Comparison of ENCODE assay signal across 8 mouse cellular contexts in genomic region chr5:24908141-24908819, GRCm38 (mm10).
DNase-seq lines count a peak whose midpoint lies in the region; ATAC-seq lines count a peak whose summit lies in the region.

No protein-coding gene starts in this region.

- peak overlapping the region; percentile 92 for H3K4me3 ChIP-seq in midbrain, embryonic 10.5 days

- no peaks in the 10 kb centered on the region for H3K9me3 ChIP-seq in midbrain, embryonic 10.5 days (replicated peaks)

- WGBS in midbrain, embryonic 10.5 days: under 1% methylated on average over 81 of the region's 87 CpGs

- DNase-seq in adipocyte (ENCODE audit: low spot score): peak; percentile 36
- peak; percentile 74 to 89 for DNase-seq in cerebellum, postnatal 4 days (ENCODE audit: low spot score in 2 of 2)
- peak; percentile 80 for DNase-seq in gastrocnemius, postnatal 10 days
- peak; percentile 88 to 90 for DNase-seq in left cerebral cortex, postnatal 14 days (ENCODE audit: low spot score in 2 of 2)
- DNase-seq in midbrain, embryonic 10.5 days (ENCODE audit: low spot score): peak; percentile 90
- peak; percentile 88 for DNase-seq in right cerebral cortex, postnatal 4 days
- peak; percentile 93 for DNase-seq in yolk sac, embryonic 10.5 days (ENCODE audit: low spot score)

- intact Hi-C loops in left cerebral cortex, postnatal 14 days (cut with DNase I): loop anchor here (5.0 kb wide), 1 partner anchor 79 kb away; no protein-coding TSS in a partner anchor

- H3K27me3 ChIP-seq in midbrain, embryonic 10.5 days (ENCODE audit: low read depth, poor library complexity, severe bottlenecking): no peaks in the 10 kb centered on the region

- peaks cover 31% of the 10 kb centered on the region for H3K4me1 ChIP-seq in midbrain, embryonic 10.5 days

- peaks cover 16% of the 10 kb centered on the region for H3K36me3 ChIP-seq in midbrain, embryonic 10.5 days

- ATAC-seq in inflammation-experienced regulatory T-cells, adult 6 months: peak; percentile 79

- H3K27ac ChIP-seq in midbrain, embryonic 10.5 days (replicated peaks): peak overlapping the region; percentile 98

Comparison
In these comparisons a context has a peak if more than half of its experiments do, and no peak if none do; other contexts are left out.
1. Peak in every context shown above with its lines: DNase-seq, ATAC-seq, H3K4me3 ChIP-seq and H3K27ac ChIP-seq.
2. DNase-seq: peak in every context shown above with its lines; median percentile 93 in yolk sac, embryonic 10.5 days; 90 in midbrain, embryonic 10.5 days; 89 in left cerebral cortex, postnatal 14 days; 88 in right cerebral cortex, postnatal 4 days; 82 in cerebellum, postnatal 4 days; 80 in gastrocnemius, postnatal 10 days; 36 in adipocyte.